Mouse (Mus musculus): Measurements from ENCODE around the gene Bicc1. TPM values are rescaled to one million over a fixed set of nuclear protein-coding genes. Genes with fewer than 3 reads are reported as not detected.

Bicc1 gene
- total and polyA plus RNA-seq, 3 experiments = 13.7 to 17.1 (median 14.6) TPM

- no peak overlapping the region for H3K4me3 ChIP-seq
- no peaks in the 10 kb centered on the region for H3K79me2 ChIP-seq (replicated peaks; ENCODE audit: control insufficient read depth, insufficient read depth, low read length)
- peaks cover 1% of the 10 kb centered on the region; the same call in 1 of the 2 replicates for H3K4me1 ChIP-seq (ENCODE audit: control insufficient read depth, insufficient read depth, low read length)
- TF ChIP-seq POLR2A (IDR thresholded peaks at IDR 0.05; ENCODE audit: insufficient read depth, low read depth, low read length) = no peak
- no peak overlapping the region for H3K27ac ChIP-seq
- 89% methylated on average over 5 of the region's 5 CpGs for WGBS
- no peaks in the 10 kb centered on the region for H3K27me3 ChIP-seq (ENCODE audit: control insufficient read depth, insufficient read depth, low read length)
- H3K9ac ChIP-seq (ENCODE audit: low read depth, low read length) = no peak overlapping the region
- intact Hi-C loops (cut with DNase I) = no loop called here
- H3K36me3 ChIP-seq (ENCODE audit: control insufficient read depth, insufficient read depth, low read length) = no peaks in the 10 kb centered on the region
- DNase-seq = no peak
Observed at GRCm38 (mm10) chr10:71078856-71079255, 80.6 kb downstream of the Bicc1 start.

GRCm38 (mm10) chr10:71065009-71065408 lies 94.5 kb downstream of the Bicc1 start:
- WGBS = 67% methylated on average over 4 of the region's 4 CpGs
- Histone ChIP-seq H3K27ac (no peak overlapping the region), H3K4me1 (ENCODE audit: control insufficient read depth, insufficient read depth, low read length) (peaks cover 4% of the 10 kb centered on the region), H3K36me3 (ENCODE audit: control insufficient read depth, insufficient read depth, low read length) (peaks cover 7% of the 10 kb centered on the region), H3K9ac (ENCODE audit: low read depth, low read length) (no peak overlapping the region), H3K79me2 (replicated peaks; ENCODE audit: control insufficient read depth, insufficient read depth, low read length) (no peaks in the 10 kb centered on the region), H3K27me3 (ENCODE audit: control insufficient read depth, insufficient read depth, low read length) (no peaks in the 10 kb centered on the region), H3K4me3 (no peak overlapping the region)
- TF ChIP-seq CTCF (IDR thresholded peaks at IDR 0.05) (no peak), EP300 (IDR thresholded peaks at IDR 0.05; ENCODE audit: insufficient read depth, low read depth, low read length) (no peak), POLR2A (IDR thresholded peaks at IDR 0.05; ENCODE audit: insufficient read depth, low read depth, low read length) (no peak)
- intact Hi-C loops (cut with DNase I) = no loop called here
- DNase-seq = no peak

- Histone ChIP-seq H3K36me3 (ENCODE audit: control insufficient read depth, insufficient read depth, low read length) (peaks cover 7% of the 10 kb centered on the region), H3K79me2 (replicated peaks; ENCODE audit: control insufficient read depth, insufficient read depth, low read length) (no peaks in the 10 kb centered on the region), H3K27me3 (ENCODE audit: control insufficient read depth, insufficient read depth, low read length) (no peaks in the 10 kb centered on the region), H3K9ac (ENCODE audit: low read depth, low read length) (no peak overlapping the region), H3K4me3 (no peak overlapping the region), H3K27ac (no peak overlapping the region), H3K4me1 (ENCODE audit: control insufficient read depth, insufficient read depth, low read length) (peaks cover 4% of the 10 kb centered on the region)
- DNase-seq = no peak
- TF ChIP-seq CTCF (IDR thresholded peaks at IDR 0.05) (no peak), EP300 (IDR thresholded peaks at IDR 0.05; ENCODE audit: insufficient read depth, low read depth, low read length) (no peak), POLR2A (IDR thresholded peaks at IDR 0.05; ENCODE audit: insufficient read depth, low read depth, low read length) (no peak)
- intact Hi-C loops (cut with DNase I) = loop anchor here (5.0 kb wide), 1 partner anchor 53 kb away; no protein-coding TSS in a partner anchor
- 96% methylated on average over 6 of the region's 6 CpGs for WGBS
Observed at GRCm38 (mm10) chr10:71064576-71064975, 94.9 kb downstream of the Bicc1 start.

GRCm38 (mm10) chr10:71062151-71062550 lies 97.3 kb downstream of the Bicc1 start:
- Histone ChIP-seq H3K27ac (peak overlapping the region; percentile 65), H3K36me3 (ENCODE audit: control insufficient read depth, insufficient read depth, low read length) (peaks cover 7% of the 10 kb centered on the region), H3K9ac (ENCODE audit: low read depth, low read length) (no peak overlapping the region), H3K4me1 (ENCODE audit: control insufficient read depth, insufficient read depth, low read length) (peaks cover 16% of the 10 kb centered on the region), H3K27me3 (ENCODE audit: control insufficient read depth, insufficient read depth, low read length) (no peaks in the 10 kb centered on the region), H3K79me2 (replicated peaks; ENCODE audit: control insufficient read depth, insufficient read depth, low read length) (no peaks in the 10 kb centered on the region), H3K4me3 (no peak overlapping the region)
- TF ChIP-seq POLR2A (IDR thresholded peaks at IDR 0.05; ENCODE audit: insufficient read depth, low read depth, low read length) = 0 out of 2 replicates have a peak, but pooled peaks have one; percentile 15
- TF ChIP-seq EP300 (IDR thresholded peaks at IDR 0.05; ENCODE audit: insufficient read depth, low read depth, low read length) = no peak
- 5% methylated on average over 6 of the region's 6 CpGs for WGBS
- intact Hi-C loops (cut with DNase I) = loop anchor here (5.0 kb wide), 1 partner anchor 55 kb away; no protein-coding TSS in a partner anchor
- DNase-seq = peak in 1 of 2 experiments; percentile 49

GRCm38 (mm10) chr10:71060269-71060668 lies 99.2 kb downstream of the Bicc1 start:
- Histone ChIP-seq H3K79me2 (replicated peaks; ENCODE audit: control insufficient read depth, insufficient read depth, low read length) (no peaks in the 10 kb centered on the region; the same call in 1 of the 2 replicates), H3K27ac (no peak overlapping the region), H3K4me1 (ENCODE audit: control insufficient read depth, insufficient read depth, low read length) (peaks cover 19% of the 10 kb centered on the region), H3K36me3 (ENCODE audit: control insufficient read depth, insufficient read depth, low read length) (peaks cover 7% of the 10 kb centered on the region), H3K4me3 (no peak overlapping the region), H3K27me3 (ENCODE audit: control insufficient read depth, insufficient read depth, low read length) (no peaks in the 10 kb centered on the region), H3K9ac (ENCODE audit: low read depth, low read length) (no peak overlapping the region)
- intact Hi-C loops (cut with DNase I) = loop anchor here (5.0 kb wide), 1 partner anchor 57 kb away; no protein-coding TSS in a partner anchor
- TF ChIP-seq POLR2A (IDR thresholded peaks at IDR 0.05; ENCODE audit: insufficient read depth, low read depth, low read length) (no peak), CTCF (IDR thresholded peaks at IDR 0.05) (no peak), EP300 (IDR thresholded peaks at IDR 0.05; ENCODE audit: insufficient read depth, low read depth, low read length) (no peak)
- WGBS = 60% methylated on average over 2 of the region's 2 CpGs
- no peak for DNase-seq

GRCm38 (mm10) chr10:71058616-71059247 lies 100.8 kb downstream of the Bicc1 start:
- Histone ChIP-seq H3K36me3 (ENCODE audit: control insufficient read depth, insufficient read depth, low read length) (peaks cover 7% of the 10 kb centered on the region), H3K4me3 (peak overlapping the region; percentile 6; the same call in 1 of the 2 replicates), H3K79me2 (replicated peaks; ENCODE audit: control insufficient read depth, insufficient read depth, low read length) (no peaks in the 10 kb centered on the region; the same call in 1 of the 2 replicates), H3K27ac (peak overlapping the region; percentile 92), H3K27me3 (ENCODE audit: control insufficient read depth, insufficient read depth, low read length) (no peaks in the 10 kb centered on the region), H3K9ac (ENCODE audit: low read depth, low read length) (peak overlapping the region; percentile 36), H3K4me1 (ENCODE audit: control insufficient read depth, insufficient read depth, low read length) (peaks cover 19% of the 10 kb centered on the region)
- intact Hi-C loops (cut with DNase I) = loop anchor here (1.0 to 10.0 kb wide), 2 partner anchors 33 to 156 kb away; no protein-coding TSS in a partner anchor
- no peak; the same call in 1 of the 2 replicates for TF ChIP-seq EP300 (IDR thresholded peaks at IDR 0.05; ENCODE audit: insufficient read depth, low read depth, low read length)
- TF ChIP-seq CTCF (IDR thresholded peaks at IDR 0.05) = no peak
- TF ChIP-seq POLR2A (IDR thresholded peaks at IDR 0.05; ENCODE audit: insufficient read depth, low read depth, low read length) = 0 out of 2 replicates have a peak, but pooled peaks have one; percentile 13
- WGBS = 13% methylated on average over 14 of the region's 14 CpGs
- peak; percentile 82 to 87 for DNase-seq

Measured in heart, adult 2 months (tissue).